Mouse (Mus musculus): ENCODE results near the gene Gm45213. TPM values are rescaled to one million over a fixed set of nuclear protein-coding genes. Genes with fewer than 3 reads are reported as not detected.

Gm45213 gene
- not detected for total RNA-seq (2022)

DNA sequence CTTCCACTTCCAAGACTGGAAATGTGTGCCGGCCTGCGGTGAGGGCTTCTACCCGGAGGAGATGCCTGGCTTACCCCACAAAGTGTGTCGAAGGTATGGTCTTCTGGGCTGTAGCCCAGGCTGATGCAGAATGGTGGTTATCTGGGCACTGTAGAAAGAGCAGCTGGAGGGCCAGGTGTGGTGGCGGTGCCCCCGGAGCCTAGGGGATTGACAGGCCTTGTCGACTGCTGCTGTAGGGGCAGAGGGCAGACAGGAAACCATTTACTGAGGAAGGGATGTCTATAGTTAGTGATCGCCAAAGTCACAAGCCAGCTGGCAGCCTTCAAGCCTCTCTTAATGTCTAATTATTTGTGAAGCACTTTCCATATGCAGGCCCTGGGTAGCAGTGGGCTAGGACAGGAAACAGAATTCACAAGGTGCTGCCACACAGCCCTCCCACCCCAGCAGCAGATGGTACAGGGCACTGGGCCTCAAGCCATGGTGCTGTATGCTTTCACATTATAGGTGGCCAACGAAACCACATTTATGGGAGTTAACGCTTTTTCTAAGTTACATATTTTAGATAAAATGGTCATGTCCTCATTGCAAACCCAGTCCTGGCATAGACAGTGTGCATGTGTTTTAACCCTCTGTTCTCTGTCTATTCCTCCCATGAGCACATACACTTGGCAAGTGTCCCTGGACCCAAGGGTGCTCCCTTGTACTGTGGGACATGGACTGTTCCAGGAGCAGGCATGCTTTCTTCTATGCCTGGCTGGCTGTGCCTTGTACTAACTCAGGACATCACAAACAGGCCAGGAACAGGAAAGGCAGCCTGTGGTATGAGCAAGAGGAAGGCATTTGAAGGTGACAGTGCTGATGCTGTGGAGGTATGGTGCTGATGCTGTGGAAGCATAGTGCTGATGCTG, at the start of gene Gm45213:
Gene Gm45213 (plus strand): TSS at position 51 of the 908 bp plus-strand sequence.
- no peak for DNase-seq (ENCODE audit: low spot score)

DNA sequence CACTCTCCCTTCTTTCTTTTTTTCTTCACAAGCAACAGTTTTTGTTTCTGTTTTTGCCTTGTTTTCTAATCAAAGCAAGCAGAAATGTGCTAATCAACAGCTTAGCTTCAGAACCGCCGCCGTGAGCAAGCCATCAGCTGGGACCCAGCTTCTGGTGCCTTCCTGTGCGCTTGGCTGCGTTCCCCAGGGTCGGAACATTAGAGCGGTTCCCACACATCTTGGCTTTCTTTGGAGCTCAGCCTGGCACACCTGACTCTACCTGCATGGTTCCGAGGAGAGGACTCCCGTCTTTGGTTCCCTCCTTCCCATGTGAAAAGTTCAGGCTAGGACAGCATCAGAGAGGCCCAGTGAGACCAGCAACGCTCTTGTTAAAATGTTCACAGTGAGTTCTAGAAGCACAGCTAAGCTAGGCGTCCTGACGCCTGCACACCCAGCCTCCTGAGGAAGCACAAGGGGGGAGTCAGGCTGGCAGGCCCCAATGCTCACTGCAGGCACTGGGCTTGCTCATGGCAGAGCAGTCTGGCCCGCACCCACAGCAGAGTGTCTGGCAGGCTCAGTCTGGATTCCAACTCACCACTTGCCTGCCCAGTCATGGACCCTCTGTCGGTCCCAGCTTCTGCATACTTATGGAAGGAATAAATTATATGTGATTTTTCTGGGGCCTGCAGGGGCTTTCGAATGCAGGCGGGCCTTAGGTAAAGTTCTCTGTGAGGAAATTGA, 42.2 kb upstream of the Gm45213 start:
- DNase-seq (ENCODE audit: low spot score) = no peak

DNA sequence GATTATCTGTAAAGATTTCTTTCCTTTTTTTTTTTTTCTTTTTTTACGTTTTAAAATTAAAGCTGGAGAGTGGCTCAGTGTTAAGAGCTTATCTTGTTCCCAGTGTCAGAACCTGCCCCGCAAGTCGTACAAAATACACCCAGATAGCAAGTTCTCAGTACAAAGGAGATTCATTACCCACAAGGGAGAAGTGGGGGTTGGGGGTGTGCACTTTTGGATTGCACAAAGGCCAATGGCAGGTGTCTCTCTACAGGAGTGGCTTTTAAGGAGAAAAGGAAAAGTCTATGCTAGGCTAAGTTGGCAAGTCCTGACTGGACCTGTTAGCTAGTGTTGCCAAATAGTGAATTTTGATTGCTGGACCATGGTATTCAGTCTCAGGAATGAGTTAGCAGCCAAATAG, 41.6 kb upstream of the Gm45213 start:
- no peak for DNase-seq (ENCODE audit: low spot score)

DNA sequence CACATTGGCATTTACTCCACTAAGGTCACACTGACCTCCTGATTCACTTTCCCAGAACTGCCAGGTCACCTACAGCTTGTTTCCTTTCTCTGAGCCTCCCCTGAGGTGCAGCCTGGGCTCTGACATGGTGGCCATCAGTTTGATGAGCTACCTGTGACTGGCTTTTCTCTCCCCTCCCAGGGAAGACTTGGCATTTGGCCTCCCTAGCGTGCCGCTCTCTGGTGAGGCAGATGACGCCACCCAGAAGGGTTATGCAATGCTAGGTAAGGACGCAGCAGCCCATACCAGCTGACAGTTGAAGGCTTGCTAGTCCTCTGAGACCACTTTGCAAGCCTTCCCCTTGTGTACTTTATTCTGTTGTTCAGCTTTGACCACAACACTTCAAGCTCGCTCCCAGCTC, 40.0 kb upstream of the Gm45213 start:
- DNase-seq (ENCODE audit: low spot score) = no peak

DNA sequence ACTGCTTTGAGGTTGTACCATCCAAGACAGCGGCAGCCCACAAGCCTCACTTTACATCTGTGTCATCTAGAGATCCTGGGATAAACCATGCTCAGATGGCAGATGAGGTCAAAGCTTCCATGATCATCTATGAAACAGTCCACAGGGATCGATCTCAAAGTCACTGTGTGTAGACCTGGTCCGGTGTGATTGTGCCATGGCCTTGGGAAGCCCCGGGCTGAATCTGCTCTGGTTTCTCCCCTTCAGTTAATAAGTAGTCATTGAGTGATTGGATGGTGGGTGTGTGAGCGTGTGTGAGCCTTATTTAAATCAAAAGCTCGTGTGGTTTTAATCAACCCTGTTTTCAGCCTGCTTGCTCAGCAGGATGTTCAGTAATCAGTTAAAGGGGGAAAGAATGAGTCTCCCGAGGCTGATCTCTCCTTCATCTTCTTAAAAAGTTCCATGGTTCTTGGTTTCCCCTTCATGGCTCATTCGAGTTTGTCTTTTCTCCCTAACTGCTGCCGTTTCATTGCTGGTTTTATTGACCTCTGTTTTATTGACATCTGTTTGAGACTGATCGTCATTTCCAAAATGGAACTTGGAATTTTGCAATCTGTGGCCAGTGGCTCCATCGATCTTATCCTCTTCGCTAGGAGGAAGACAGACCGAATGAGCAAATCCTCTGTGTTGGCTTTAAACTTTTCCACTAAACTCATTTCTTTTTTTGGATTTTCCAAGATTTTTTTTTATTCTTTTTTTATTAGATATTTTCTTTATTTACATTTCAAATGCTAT, 39.4 kb upstream of the Gm45213 start:
- no peak for DNase-seq (ENCODE audit: low spot score)

DNA sequence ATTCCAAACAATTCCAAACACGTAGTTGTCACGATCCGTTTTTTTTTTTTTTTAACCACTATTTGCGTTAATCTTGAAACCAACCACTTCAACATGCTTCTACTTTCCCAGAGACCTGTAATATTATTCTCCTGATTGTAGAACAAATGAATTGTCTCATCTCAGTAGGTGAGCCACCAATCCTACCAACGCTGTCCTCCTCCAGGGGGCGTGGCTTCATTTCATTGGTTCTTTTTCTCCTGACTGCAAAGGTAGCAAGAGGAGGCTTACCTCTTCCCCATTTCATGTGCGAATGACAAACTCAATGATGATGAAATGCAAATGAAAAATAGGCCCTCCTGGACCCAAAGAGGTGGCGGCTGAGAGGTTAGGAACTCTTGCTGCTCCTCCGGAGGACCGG, 38.3 kb upstream of the Gm45213 start:
- DNase-seq (ENCODE audit: low spot score) = no peak

- DNase-seq (ENCODE audit: low spot score) = no peak
Observed at GRCm38 (mm10) chr7:66008161-66008891, 35.1 kb upstream of the Gm45213 start.

- no peak for DNase-seq (ENCODE audit: low spot score)
Observed at GRCm38 (mm10) chr7:66008892-66009273, 34.5 kb upstream of the Gm45213 start.

DNA sequence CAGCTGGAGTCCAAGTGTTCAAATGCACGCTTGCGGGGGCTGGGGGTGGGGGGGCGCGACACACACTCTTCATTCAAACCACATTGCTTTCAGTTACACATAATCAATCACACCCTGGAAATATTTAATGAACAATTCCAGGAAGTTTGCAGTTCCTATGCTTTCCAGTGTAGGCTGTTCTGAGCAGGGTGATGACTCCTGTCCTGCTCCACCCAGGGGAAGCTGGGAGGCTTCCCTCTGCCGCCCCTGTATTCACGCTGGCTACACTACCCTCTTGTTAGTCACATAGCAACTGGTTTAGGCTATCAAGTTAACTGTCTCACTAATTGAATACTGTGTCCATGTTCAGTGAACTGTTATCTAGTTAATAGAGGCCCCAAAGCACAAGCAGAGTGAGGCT, 32.9 kb upstream of the Gm45213 start:
- DNase-seq (ENCODE audit: low spot score) = no peak

DNA sequence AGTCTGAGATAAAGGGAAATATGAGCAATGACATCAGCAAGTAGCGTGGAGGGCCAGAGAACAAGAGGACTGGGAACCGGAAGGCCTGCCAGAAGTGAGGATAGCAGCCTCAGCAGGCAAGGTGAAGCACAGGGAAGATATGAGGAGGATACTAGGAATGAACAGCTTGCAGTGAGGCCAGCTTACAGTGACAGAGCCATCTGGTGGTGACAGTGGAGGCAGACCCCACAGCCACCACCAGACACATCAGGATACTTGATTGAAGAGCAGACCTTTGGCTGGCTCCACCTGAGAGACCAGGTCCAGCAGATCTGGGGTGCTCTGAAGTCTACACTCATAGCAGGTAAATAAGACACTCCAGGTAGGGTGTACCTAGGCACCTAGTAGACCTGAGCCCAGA, 15.7 kb upstream of the Gm45213 start:
- DNase-seq (ENCODE audit: low spot score) = no peak

- DNase-seq (ENCODE audit: low spot score) = no peak
Observed at GRCm38 (mm10) chr7:66028766-66029512, 14.5 kb upstream of the Gm45213 start.

DNA sequence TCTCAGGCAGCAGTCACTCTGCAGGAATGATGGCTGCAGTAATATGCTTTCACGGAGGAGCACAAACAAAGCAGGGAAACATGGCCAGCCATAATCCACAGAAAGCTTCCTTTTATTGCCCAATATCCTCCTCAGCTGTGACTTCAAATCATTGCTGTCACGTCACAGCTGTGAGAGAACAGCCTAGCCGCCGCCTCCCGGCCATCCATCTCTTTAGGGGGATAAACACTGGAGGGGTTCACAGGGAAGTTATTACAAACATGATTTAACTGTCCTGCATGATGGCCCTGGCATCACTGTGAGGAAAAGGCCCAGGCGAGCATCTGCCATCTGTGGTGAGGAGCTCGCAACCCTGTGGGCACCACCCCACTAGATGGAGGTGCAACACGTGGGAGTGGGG, 6.6 kb upstream of the Gm45213 start:
- no peak for DNase-seq (ENCODE audit: low spot score)

DNA sequence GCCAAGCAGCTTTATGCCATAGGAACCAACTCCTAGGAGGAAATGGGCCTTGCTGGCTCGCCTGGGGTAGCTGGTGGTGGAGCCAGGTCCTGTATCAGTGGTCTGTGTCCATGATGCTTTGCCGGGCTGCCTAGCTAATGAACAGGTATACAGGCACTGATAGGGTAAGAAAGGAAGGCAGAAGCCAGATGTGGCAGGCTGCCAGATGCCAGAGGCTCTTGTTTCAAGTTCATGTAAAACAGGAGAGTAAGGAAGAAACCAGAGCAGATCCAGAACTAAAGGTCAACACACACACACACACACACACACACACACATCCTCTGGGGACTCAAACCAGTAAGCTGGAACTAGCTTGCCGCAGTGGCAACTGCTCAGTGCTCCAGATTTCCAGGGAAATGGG, 5.1 kb upstream of the Gm45213 start:
- no peak for DNase-seq (ENCODE audit: low spot score)

DNA sequence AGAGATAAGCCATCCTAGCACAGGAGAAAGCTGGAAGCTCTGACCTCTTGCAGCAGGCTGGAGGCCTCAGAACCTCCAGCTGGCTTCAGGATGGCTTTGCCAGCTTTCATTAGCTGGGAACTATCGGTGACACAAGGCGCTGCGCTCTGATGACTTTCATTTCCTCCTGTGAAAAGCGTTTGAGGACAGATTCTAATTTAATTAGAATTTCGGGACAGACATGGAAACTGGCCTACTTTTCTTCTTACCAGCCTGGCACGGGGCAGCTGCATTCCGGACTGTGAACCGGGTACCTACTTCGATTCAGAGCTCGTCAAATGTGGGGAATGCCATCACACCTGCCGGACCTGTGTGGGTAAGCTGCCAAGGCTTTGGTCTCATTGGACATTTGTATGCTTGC, 4.7 kb upstream of the Gm45213 start:
- DNase-seq (ENCODE audit: low spot score) = no peak

- no peak for DNase-seq (ENCODE audit: low spot score)
Observed at GRCm38 (mm10) chr7:66040026-66040814, 3.2 kb upstream of the Gm45213 start.

GRCm38 (mm10) chr7:66044617-66045016, 1.2 kb downstream of the Gm45213 start:
- no peak for DNase-seq (ENCODE audit: low spot score)

GRCm38 (mm10) chr7:66046921-66047918, 3.8 kb downstream of the Gm45213 start:
- no peak for DNase-seq (ENCODE audit: low spot score)

DNA sequence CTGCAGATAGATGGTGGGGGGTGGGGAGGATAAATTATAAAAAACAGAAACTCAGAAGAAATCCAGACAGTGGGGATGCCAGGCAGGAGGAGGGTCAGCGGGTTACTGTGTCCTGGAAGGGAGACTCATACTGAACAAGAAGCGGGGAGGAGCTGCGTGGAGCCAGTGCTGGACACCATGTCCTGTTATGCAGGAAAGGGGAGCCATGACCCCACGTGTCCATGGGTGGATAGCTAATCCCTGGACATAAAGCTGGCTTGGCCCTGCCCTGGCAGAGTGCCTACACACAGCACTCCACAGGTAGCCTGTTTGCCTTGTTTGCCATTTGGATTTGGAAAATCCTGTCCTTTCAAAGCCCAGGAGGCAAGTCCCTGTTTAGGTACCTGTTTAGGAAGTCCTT, 4.6 kb downstream of the Gm45213 start:
- no peak for DNase-seq (ENCODE audit: low spot score)

All from heart, adult 8-10 months (tissue).